Mouse (Mus musculus): ENCODE data around the gene S1pr5.

GRCm38 (mm10) chr9:21223906-21224305 is 24.3 kb downstream of the S1pr5 start:
- TF ChIP-seq CTCF (IDR thresholded peaks at IDR 0.05; ENCODE audit: low read depth, low read length): no peak
- TF ChIP-seq POLR2A (IDR thresholded peaks at IDR 0.05; ENCODE audit: borderline replicate concordance, low read depth, low read length): no peak

Measured in bone marrow macrophage, adult 2 months (primary cell).